Mouse (Mus musculus): ENCODE measurements around the gene Ercc8. TPM values are rescaled to one million over a fixed set of nuclear protein-coding genes. Genes with fewer than 3 reads are reported as not detected.

Gene Ercc8
- polyA plus RNA-seq, 1 experiment from 2014 or later = 18.2 TPM

Other genes starting within 250 kb of the Ercc8 start
- 64.0 and 69.3 TPM in 2 replicates for gene Smim15, start 114.3 kb upstream of the Ercc8 start, polyA plus RNA-seq (2014; fragmentation: Nextera tagmentation; extraction: Ambion mirVana)
- 70.5 and 80.7 TPM in 2 replicates for gene Ndufaf2, start 108 bp upstream of the Ercc8 start, polyA plus RNA-seq (2014; fragmentation: Nextera tagmentation; extraction: Ambion mirVana)
- 24.6 and 26.5 TPM in 2 replicates for gene Elovl7, start 55.7 kb downstream of the Ercc8 start, polyA plus RNA-seq (2014; fragmentation: Nextera tagmentation; extraction: Ambion mirVana)
- gene Depdc1b, start 157.6 kb downstream of the Ercc8 start, polyA plus RNA-seq (2014; fragmentation: Nextera tagmentation; extraction: Ambion mirVana) = 10.3 and 11.4 TPM in 2 replicates